Mouse (Mus musculus): ENCODE measurements around the gene Tas2r144.

Tas2r144 gene

GRCm38 (mm10) chr6:42264626-42265312 is 49.6 kb downstream of the Tas2r144 start, which contains the start of gene Casp2:
Gene Casp2 (plus strand): TSS chr6:42264985.
- DNase-seq (ENCODE audit: extremely low read depth, low read depth, low spot score) = peak; percentile 76

All from fat pad, adult 2 months (tissue).